Mouse (Mus musculus): Measurements from ENCODE around the gene Ppfia3. TPM values are rescaled to one million over a fixed set of nuclear protein-coding genes. Genes with fewer than 3 reads are reported as not detected.

Gene Ppfia3
- polyA plus RNA-seq, 1 experiment from 2014 or later, result 9.5 TPM

GRCm38 (mm10) chr7:45342081-45342480, 24.7 kb downstream of the Ppfia3 start:
- peaks cover 4% of the 10 kb centered on the region for H3K4me1 ChIP-seq (replicated peaks; ENCODE audit: control insufficient read depth, insufficient read depth, low read length)
- H3K27me3 ChIP-seq (ENCODE audit: control insufficient read depth, insufficient read depth, low read length), result peaks cover 3% of the 10 kb centered on the region
- DNase-seq (ENCODE audit: low spot score) (no peak), ATAC-seq (ENCODE audit: low FRiP score) (no peak)
- no peak overlapping the region for H3K4me2 ChIP-seq (replicated peaks; ENCODE audit: low read depth, low read length)
- WGBS, result 91% methylated on average over 11 of the region's 11 CpGs
- no peaks in the 10 kb centered on the region for H3K36me3 ChIP-seq (ENCODE audit: control insufficient read depth, insufficient read depth, low read length)
- no peaks in the 10 kb centered on the region for H3K9me3 ChIP-seq (ENCODE audit: control insufficient read depth, low read length)
- H3K9ac ChIP-seq (ENCODE audit: low read depth, low read length), result no peak overlapping the region
- no peak overlapping the region for H3K4me3 ChIP-seq (ENCODE audit: low read depth, low read length)
- H3K27ac ChIP-seq (ENCODE audit: low read depth, low read length), result no peak overlapping the region

- DNase-seq (ENCODE audit: low spot score), result peak; percentile 84
- ATAC-seq (ENCODE audit: low FRiP score), result no peak
- Histone ChIP-seq H3K9ac (ENCODE audit: low read depth, low read length) (no peak overlapping the region), H3K4me3 (ENCODE audit: low read depth, low read length) (no peak overlapping the region), H3K36me3 (ENCODE audit: control insufficient read depth, insufficient read depth, low read length) (no peaks in the 10 kb centered on the region), H3K9me3 (ENCODE audit: control insufficient read depth, low read length) (no peaks in the 10 kb centered on the region), H3K27me3 (ENCODE audit: control insufficient read depth, insufficient read depth, low read length) (peaks cover 3% of the 10 kb centered on the region), H3K4me2 (replicated peaks; ENCODE audit: low read depth, low read length) (no peak overlapping the region), H3K27ac (ENCODE audit: low read depth, low read length) (no peak overlapping the region), H3K4me1 (replicated peaks; ENCODE audit: control insufficient read depth, insufficient read depth, low read length) (peaks cover 4% of the 10 kb centered on the region)
- 2% methylated on average over 8 of the region's 8 CpGs for WGBS
Observed at GRCm38 (mm10) chr7:45341303-45341702, 25.5 kb downstream of the Ppfia3 start.

- Histone ChIP-seq H3K36me3 (ENCODE audit: control insufficient read depth, insufficient read depth, low read length) (no peaks in the 10 kb centered on the region), H3K9me3 (ENCODE audit: control insufficient read depth, low read length) (no peaks in the 10 kb centered on the region), H3K4me1 (replicated peaks; ENCODE audit: control insufficient read depth, insufficient read depth, low read length) (peaks cover 4% of the 10 kb centered on the region), H3K4me2 (replicated peaks; ENCODE audit: low read depth, low read length) (peak overlapping the region; percentile 94), H3K4me3 (ENCODE audit: low read depth, low read length) (peak overlapping the region; percentile 47; the same call in 1 of the 2 replicates), H3K9ac (ENCODE audit: low read depth, low read length) (no peak overlapping the region; the same call in 1 of the 2 replicates), H3K27me3 (ENCODE audit: control insufficient read depth, insufficient read depth, low read length) (peaks cover 3% of the 10 kb centered on the region), H3K27ac (ENCODE audit: low read depth, low read length) (no peak overlapping the region)
- ATAC-seq (ENCODE audit: low FRiP score) (no peak), DNase-seq (ENCODE audit: low spot score) (peak; percentile 67)
- 2% methylated on average over 11 of the region's 11 CpGs for WGBS
Observed at GRCm38 (mm10) chr7:45340669-45341068, 26.1 kb downstream of the Ppfia3 start.

- ATAC-seq (ENCODE audit: low FRiP score), result no peak
- DNase-seq (ENCODE audit: low spot score), result no peak
- Histone ChIP-seq H3K4me3 (ENCODE audit: low read depth, low read length) (peak overlapping the region; percentile 47), H3K9ac (ENCODE audit: low read depth, low read length) (peak overlapping the region; percentile 45; the same call in 1 of the 2 replicates), H3K27me3 (ENCODE audit: control insufficient read depth, insufficient read depth, low read length) (peaks cover 3% of the 10 kb centered on the region), H3K4me1 (replicated peaks; ENCODE audit: control insufficient read depth, insufficient read depth, low read length) (peaks cover 4% of the 10 kb centered on the region), H3K27ac (ENCODE audit: low read depth, low read length) (0 out of 2 replicates have a peak overlapping the region, but pooled peaks have one; percentile 17), H3K9me3 (ENCODE audit: control insufficient read depth, low read length) (no peaks in the 10 kb centered on the region), H3K36me3 (ENCODE audit: control insufficient read depth, insufficient read depth, low read length) (no peaks in the 10 kb centered on the region), H3K4me2 (replicated peaks; ENCODE audit: low read depth, low read length) (peak overlapping the region; percentile 94)
- WGBS, result 2% methylated on average over 11 of the region's 11 CpGs
Observed at GRCm38 (mm10) chr7:45340066-45340442, 26.8 kb downstream of the Ppfia3 start.

GRCm38 (mm10) chr7:45339410-45340065, 27.3 kb downstream of the Ppfia3 start:
- Histone ChIP-seq H3K27ac (ENCODE audit: low read depth, low read length) (peak overlapping the region; percentile 33; the same call in 1 of the 2 replicates), H3K4me1 (replicated peaks; ENCODE audit: control insufficient read depth, insufficient read depth, low read length) (peaks cover 6% of the 10 kb centered on the region), H3K9me3 (ENCODE audit: control insufficient read depth, low read length) (no peaks in the 10 kb centered on the region), H3K9ac (ENCODE audit: low read depth, low read length) (peak overlapping the region; percentile 65), H3K36me3 (ENCODE audit: control insufficient read depth, insufficient read depth, low read length) (no peaks in the 10 kb centered on the region), H3K27me3 (ENCODE audit: control insufficient read depth, insufficient read depth, low read length) (peaks cover 3% of the 10 kb centered on the region), H3K4me3 (ENCODE audit: low read depth, low read length) (peak overlapping the region; percentile 47), H3K4me2 (replicated peaks; ENCODE audit: low read depth, low read length) (peak overlapping the region; percentile 94)
- WGBS, result under 1% methylated on average over 37 of the region's 39 CpGs
- ATAC-seq (ENCODE audit: low FRiP score), result peak; percentile 86
- DNase-seq (ENCODE audit: low spot score), result peak; percentile 85

GRCm38 (mm10) chr7:45338161-45338911, 28.5 kb downstream of the Ppfia3 start:
- no peaks in the 10 kb centered on the region for H3K9me3 ChIP-seq (ENCODE audit: control insufficient read depth, low read length)
- under 1% methylated on average over 14 of the region's 14 CpGs for WGBS
- H3K9ac ChIP-seq (ENCODE audit: low read depth, low read length), result no peak overlapping the region
- H3K4me3 ChIP-seq (ENCODE audit: low read depth, low read length), result no peak overlapping the region
- H3K4me1 ChIP-seq (replicated peaks; ENCODE audit: control insufficient read depth, insufficient read depth, low read length), result peaks cover 6% of the 10 kb centered on the region
- no peak overlapping the region for H3K27ac ChIP-seq (ENCODE audit: low read depth, low read length)
- ATAC-seq (ENCODE audit: low FRiP score) (no peak), DNase-seq (ENCODE audit: low spot score) (peak; percentile 29)
- peak overlapping the region; percentile 94 for H3K4me2 ChIP-seq (replicated peaks; ENCODE audit: low read depth, low read length)
- peaks cover 5% of the 10 kb centered on the region for H3K27me3 ChIP-seq (ENCODE audit: control insufficient read depth, insufficient read depth, low read length)
- H3K36me3 ChIP-seq (ENCODE audit: control insufficient read depth, insufficient read depth, low read length), result no peaks in the 10 kb centered on the region

- 9% methylated on average over 4 of the region's 4 CpGs for WGBS
- no peaks in the 10 kb centered on the region for H3K36me3 ChIP-seq (ENCODE audit: control insufficient read depth, insufficient read depth, low read length)
- DNase-seq (ENCODE audit: low spot score) (no peak), ATAC-seq (ENCODE audit: low FRiP score) (no peak)
- H3K4me1 ChIP-seq (replicated peaks; ENCODE audit: control insufficient read depth, insufficient read depth, low read length), result peaks cover 11% of the 10 kb centered on the region
- H3K27ac ChIP-seq (ENCODE audit: low read depth, low read length), result no peak overlapping the region
- H3K9me3 ChIP-seq (ENCODE audit: control insufficient read depth, low read length), result no peaks in the 10 kb centered on the region
- no peak overlapping the region for H3K9ac ChIP-seq (ENCODE audit: low read depth, low read length)
- peaks cover 5% of the 10 kb centered on the region for H3K27me3 ChIP-seq (ENCODE audit: control insufficient read depth, insufficient read depth, low read length)
- no peak overlapping the region for H3K4me3 ChIP-seq (ENCODE audit: low read depth, low read length)
- H3K4me2 ChIP-seq (replicated peaks; ENCODE audit: low read depth, low read length), result no peak overlapping the region
Observed at GRCm38 (mm10) chr7:45337469-45337868, 29.4 kb downstream of the Ppfia3 start.

GRCm38 (mm10) chr7:45336319-45336718, 30.5 kb downstream of the Ppfia3 start:
- Histone ChIP-seq H3K4me3 (ENCODE audit: low read depth, low read length) (no peak overlapping the region), H3K9me3 (ENCODE audit: control insufficient read depth, low read length) (no peaks in the 10 kb centered on the region), H3K27me3 (ENCODE audit: control insufficient read depth, insufficient read depth, low read length) (peaks cover 5% of the 10 kb centered on the region), H3K4me1 (replicated peaks; ENCODE audit: control insufficient read depth, insufficient read depth, low read length) (peaks cover 12% of the 10 kb centered on the region), H3K36me3 (ENCODE audit: control insufficient read depth, insufficient read depth, low read length) (no peaks in the 10 kb centered on the region), H3K27ac (ENCODE audit: low read depth, low read length) (no peak overlapping the region), H3K4me2 (replicated peaks; ENCODE audit: low read depth, low read length) (no peak overlapping the region), H3K9ac (ENCODE audit: low read depth, low read length) (no peak overlapping the region)
- WGBS, result 95% methylated on average over 4 of the region's 4 CpGs
- no peak for DNase-seq (ENCODE audit: low spot score)
- ATAC-seq (ENCODE audit: low FRiP score), result no peak

Measured in hindbrain, embryonic 11.5 days (tissue).